Mouse (Mus musculus) kidney, postnatal 14 days (tissue): Measurements from ENCODE around the gene Musk.
"Not testable (repeated sequence)": the region's sequence is repeated elsewhere in the genome, so short reads cannot be mapped to it uniquely, and the experiment has no call there.

Source experiments
- DNase-seq: peaks from one replicate; pipeline ENCODE4 v3.0.0; 2022; ENCODE audit warnings: mixed read lengths

Musk gene

GRCm38 (mm10) chr4:58285687-58286086 is at the start of gene Musk:
Gene Musk, plus strand, starts transcription at chr4:58285960.
- no peak for DNase-seq

GRCm38 (mm10) chr4:58240416-58240815 is 45.3 kb upstream of the Musk start:
- DNase-seq, result no peak

GRCm38 (mm10) chr4:58245544-58245943 is 40.2 kb upstream of the Musk start:
- DNase-seq, result no peak

- no peak for DNase-seq
These were observed 33.4 kb upstream of the Musk start for GRCm38 (mm10) chr4:58252381-58252780.

GRCm38 (mm10) chr4:58253410-58253809 is 32.4 kb upstream of the Musk start:
- peak; percentile 67 for DNase-seq

GRCm38 (mm10) chr4:58260767-58261166 is 25.0 kb upstream of the Musk start:
- not testable (repeated sequence) for DNase-seq

- DNase-seq, result no peak
These were observed 19.5 kb upstream of the Musk start for GRCm38 (mm10) chr4:58266294-58266693.

- no peak for DNase-seq
These were observed 16.7 kb upstream of the Musk start for GRCm38 (mm10) chr4:58268897-58269542.

GRCm38 (mm10) chr4:58269961-58270360 is 15.8 kb upstream of the Musk start:
- DNase-seq, result no peak

GRCm38 (mm10) chr4:58270956-58271355 is 14.8 kb upstream of the Musk start:
- DNase-seq, result no peak

- no peak for DNase-seq
These were observed 14.1 kb upstream of the Musk start for GRCm38 (mm10) chr4:58271504-58272162.

GRCm38 (mm10) chr4:58275261-58275895 is 10.4 kb upstream of the Musk start:
- DNase-seq, result no peak

- DNase-seq, result peak; percentile 65
These were observed 7.4 kb upstream of the Musk start for GRCm38 (mm10) chr4:58278368-58278767.

- no peak for DNase-seq
These were observed 5.6 kb upstream of the Musk start for GRCm38 (mm10) chr4:58280121-58280520.

GRCm38 (mm10) chr4:58286368-58287090 is 769 bp downstream of the Musk start:
- DNase-seq, result no peak

GRCm38 (mm10) chr4:58288753-58289152 is 3.0 kb downstream of the Musk start:
- no peak for DNase-seq

GRCm38 (mm10) chr4:58291828-58292227 is 6.1 kb downstream of the Musk start:
- DNase-seq, result no peak

GRCm38 (mm10) chr4:58293099-58293498 is 7.3 kb downstream of the Musk start:
- no peak for DNase-seq

GRCm38 (mm10) chr4:58303862-58304261 is 18.1 kb downstream of the Musk start:
- no peak for DNase-seq

- no peak for DNase-seq
These were observed 18.8 kb downstream of the Musk start for GRCm38 (mm10) chr4:58304564-58304963.

- no peak for DNase-seq
These were observed 21.7 kb downstream of the Musk start for GRCm38 (mm10) chr4:58307421-58307820.

GRCm38 (mm10) chr4:58313344-58313743 is 27.6 kb downstream of the Musk start:
- no peak for DNase-seq

- peak; percentile 14 for DNase-seq
These were observed 29.3 kb downstream of the Musk start for GRCm38 (mm10) chr4:58314942-58315508.
